Mouse (Mus musculus) gastrocnemius, adult 2 months (tissue): ENCODE measurements at regions not wholly inside any gene's neighbourhood (a gene's known extent, or its start where the extent isn't known, plus 50 kb on each side); places are given as distances from the start of the nearest gene placed in this dataset.

Experiments
- DNase-seq: peaks from one replicate; pipeline ENCODE4 v3.0.0; 2022
- H3K27ac ChIP-seq: fragments of 200-600 bp; 2 replicates; pipeline ENCODE4 v1.8.1; 2022; ENCODE audit warnings: mild to moderate bottlenecking
- H3K4me3 ChIP-seq: fragments of 200-600 bp; 2 replicates; pipeline ENCODE4 v1.8.1; 2022; ENCODE audit warnings: mild to moderate bottlenecking, moderate library complexity
- CTCF ChIP-seq: fragments of 200-600 bp; IDR thresholded peaks from 2 replicates; pipeline ENCODE4 v1.8.1; 2022; ENCODE audit warnings: antibody characterized with exemption, mild to moderate bottlenecking, moderate library complexity
- intact Hi-C: fragments of 180-260 bp; cut with DNase I; formaldehyde crosslinking; loops from one replicate; pipeline ENCODE4 v1.15.1; 2025

DNA sequence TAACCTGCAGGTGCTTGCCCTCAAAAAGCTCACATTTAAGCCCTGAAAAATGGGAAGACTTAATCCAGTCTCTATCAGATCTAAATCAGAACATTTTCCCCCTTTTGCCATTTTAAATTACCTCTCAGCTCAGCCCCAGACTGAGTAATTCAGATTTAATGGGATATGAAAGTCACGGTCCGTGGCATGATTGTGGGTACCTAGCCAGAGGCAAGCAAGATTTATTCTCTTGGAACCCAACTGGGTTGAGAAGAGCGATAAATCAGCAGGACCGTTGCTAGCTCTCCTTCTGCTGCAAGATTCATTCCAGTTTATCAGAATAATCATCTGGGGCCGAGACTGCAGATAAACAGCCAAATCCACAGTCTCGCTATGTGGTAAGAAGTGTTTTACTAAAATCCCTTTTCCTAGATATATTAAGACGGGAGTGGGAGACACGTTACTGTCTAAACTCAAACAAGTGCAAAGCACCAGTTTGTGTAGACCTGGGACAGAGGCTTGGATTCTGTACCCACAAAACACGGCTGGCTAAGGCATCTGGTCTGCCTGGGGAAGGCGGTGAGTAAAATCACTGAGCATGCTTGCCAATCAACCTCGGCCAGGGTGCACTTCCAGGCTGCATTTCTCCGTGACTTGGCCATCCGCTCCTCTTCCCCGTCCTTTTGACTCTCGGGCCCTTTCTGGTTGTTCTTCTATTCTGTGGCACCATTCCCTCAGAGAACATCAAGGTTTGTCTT lies 282.2 kb upstream of the Chd6 start:
- no peak for TF ChIP-seq CTCF
- DNase-seq = no peak
- Histone ChIP-seq H3K4me3 (no peak overlapping the region), H3K27ac (no peak overlapping the region)
- intact Hi-C loops = no loop called here

DNA sequence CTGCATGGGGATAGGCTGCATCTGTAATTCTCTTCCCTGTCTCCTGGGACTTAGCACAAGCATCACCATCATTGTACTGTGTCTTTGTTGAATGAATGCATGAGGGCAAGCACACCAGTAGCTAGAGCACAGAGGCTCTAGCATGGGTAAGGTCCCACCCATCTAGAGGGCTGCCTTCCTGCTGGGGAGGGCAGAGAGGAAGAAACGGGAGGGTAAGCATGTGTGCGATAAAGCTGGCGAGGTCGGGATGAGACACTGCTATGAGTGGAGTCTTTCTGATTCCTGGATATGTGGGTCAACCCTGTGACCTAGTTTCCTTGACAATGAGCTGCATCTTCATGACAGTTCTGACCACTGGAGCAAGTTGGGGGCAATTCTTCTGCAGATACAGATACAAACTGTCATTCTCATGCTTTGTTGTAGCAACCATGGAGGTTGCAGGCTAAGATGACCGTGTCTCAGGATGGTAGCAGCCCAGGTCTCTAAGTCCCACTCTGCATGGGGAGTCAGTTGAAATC lies 280.5 kb upstream of the Chd6 start:
- no peak for DNase-seq
- TF ChIP-seq CTCF = no peak
- Histone ChIP-seq H3K27ac (no peak overlapping the region), H3K4me3 (no peak overlapping the region)
- intact Hi-C loops = no loop called here

DNA sequence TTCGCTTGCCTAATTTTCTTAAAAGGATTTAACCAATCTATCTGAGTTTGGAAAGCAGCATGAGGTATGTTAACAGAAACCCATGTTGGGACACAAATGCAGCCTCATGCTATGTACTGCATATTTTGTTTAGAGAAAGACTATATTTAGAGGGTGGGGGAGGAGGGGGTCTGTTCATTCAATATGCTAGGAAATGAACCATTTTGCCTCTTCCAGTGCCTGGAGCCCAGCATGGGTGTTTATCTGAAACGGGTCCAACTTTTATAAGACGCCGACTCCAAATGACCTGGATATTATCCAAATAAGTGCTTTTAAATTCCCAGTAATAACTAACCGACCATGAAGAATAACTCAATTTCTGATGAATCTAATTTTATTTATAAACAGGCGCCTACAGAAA lies 278.2 kb upstream of the Chd6 start:
- intact Hi-C loops = no loop called here
- Histone ChIP-seq H3K27ac (no peak overlapping the region), H3K4me3 (no peak overlapping the region)
- TF ChIP-seq CTCF = no peak
- DNase-seq = no peak

DNA sequence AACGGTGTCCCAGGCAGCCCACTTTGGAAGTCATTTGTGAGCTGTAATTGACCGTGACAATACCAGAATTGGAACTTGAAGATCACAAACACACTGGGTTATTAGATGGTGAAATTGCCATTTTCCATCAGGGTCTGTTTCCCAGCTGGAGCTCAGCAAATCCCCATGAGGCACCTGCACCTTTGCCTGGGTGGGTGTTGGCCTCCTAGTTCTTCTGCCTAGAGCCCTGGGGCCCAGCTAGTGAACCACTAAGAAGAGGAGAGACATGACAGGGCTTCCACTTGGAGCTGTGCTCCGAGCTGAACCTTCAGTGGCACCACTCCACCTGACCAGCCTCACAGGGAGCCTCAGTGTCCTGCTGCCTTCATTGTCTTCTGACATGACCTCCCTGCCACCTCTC lies 273.5 kb upstream of the Chd6 start:
- DNase-seq = no peak
- Histone ChIP-seq H3K4me3 (no peak overlapping the region), H3K27ac (no peak overlapping the region)
- TF ChIP-seq CTCF = no peak
- intact Hi-C loops = no loop called here

DNA sequence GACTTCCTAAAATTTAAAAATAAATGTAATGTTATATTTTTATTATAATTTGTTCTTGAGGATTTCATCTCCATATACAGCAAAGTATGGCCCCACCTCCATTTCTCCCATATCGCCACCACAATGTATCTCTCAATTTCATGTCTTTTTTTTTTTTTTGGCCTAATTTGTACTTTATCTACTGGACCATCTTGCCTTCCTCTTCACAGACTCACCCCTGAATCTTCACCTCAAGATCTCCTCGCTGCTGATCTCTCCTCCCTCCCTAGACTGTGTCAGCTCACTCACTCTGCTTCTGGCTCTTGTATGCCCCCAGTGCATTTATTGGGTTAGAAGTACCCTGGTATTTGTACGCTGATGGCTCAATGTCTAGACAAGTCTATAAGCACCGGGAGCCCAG lies 269.4 kb upstream of the Chd6 start:
- no peak overlapping the region for H3K4me3 ChIP-seq
- TF ChIP-seq CTCF = no peak
- H3K27ac ChIP-seq = no peak overlapping the region
- intact Hi-C loops = no loop called here
- no peak for DNase-seq

DNA sequence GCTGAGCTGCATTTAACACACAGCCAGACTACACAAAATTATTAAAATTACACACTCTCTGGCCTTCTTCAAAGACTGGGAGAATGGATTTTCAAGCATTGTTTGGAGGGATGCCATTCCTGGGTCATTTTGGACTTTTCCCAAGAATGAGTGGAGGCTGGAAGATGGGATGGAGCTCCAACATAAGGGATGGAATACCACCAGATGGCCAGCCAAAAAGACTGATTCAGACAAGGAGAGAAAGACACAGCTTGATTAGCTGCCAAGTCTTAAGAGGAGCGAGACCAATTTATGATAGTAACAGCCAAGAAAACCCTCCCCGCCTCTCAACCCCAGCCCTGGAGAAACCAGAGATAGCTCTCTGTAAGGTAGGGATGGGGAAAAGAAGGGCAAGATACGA lies 253.4 kb upstream of the Chd6 start:
- intact Hi-C loops = no loop called here
- DNase-seq = no peak
- no peak for TF ChIP-seq CTCF
- H3K4me3 ChIP-seq = no peak overlapping the region
- no peak overlapping the region for H3K27ac ChIP-seq

DNA sequence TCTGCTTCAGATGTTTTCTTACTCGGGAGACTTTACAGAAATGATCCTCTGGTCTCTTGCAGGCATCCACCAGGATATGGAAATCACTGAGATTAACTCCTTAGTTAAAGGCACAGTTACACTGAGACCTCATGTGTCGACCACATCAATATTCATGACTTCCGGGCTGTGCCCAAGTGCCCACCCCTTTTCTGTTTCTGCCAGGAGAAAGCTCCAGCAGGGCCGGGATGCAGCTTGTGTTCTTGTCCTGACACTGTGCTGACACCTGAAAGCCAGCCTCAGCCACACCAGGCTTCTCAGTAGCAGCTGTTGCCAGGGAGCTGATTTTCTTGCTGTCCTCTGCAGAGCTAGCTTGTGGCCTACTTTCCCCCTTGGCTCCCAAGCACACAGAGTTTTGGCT lies 240.2 kb upstream of the Chd6 start:
- Histone ChIP-seq H3K4me3 (no peak overlapping the region), H3K27ac (no peak overlapping the region)
- TF ChIP-seq CTCF = no peak
- intact Hi-C loops = no loop called here
- peak; percentile 25 for DNase-seq

DNA sequence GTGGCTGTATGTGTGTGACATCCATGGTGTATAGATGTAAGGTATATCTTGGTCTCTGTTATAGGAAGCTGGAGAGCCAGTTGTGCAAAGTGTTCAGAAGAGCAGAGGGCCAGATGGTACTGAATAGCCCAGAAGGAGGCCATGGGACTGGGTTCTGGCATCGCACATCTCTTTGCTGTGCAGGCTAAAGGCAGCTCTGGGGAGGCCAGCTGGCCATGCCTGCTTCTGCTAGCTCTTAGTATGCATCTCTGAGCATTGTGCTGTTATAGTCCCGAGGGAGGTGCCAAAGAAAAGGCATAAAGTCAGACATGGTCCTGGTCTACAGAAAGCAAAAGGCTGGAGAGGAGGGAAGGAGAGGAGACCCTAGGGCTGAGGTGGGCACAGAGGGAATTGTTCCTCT lies 235.1 kb upstream of the Chd6 start:
- no peak for DNase-seq
- TF ChIP-seq CTCF = no peak
- Histone ChIP-seq H3K4me3 (no peak overlapping the region), H3K27ac (no peak overlapping the region)
- intact Hi-C loops = no loop called here

DNA sequence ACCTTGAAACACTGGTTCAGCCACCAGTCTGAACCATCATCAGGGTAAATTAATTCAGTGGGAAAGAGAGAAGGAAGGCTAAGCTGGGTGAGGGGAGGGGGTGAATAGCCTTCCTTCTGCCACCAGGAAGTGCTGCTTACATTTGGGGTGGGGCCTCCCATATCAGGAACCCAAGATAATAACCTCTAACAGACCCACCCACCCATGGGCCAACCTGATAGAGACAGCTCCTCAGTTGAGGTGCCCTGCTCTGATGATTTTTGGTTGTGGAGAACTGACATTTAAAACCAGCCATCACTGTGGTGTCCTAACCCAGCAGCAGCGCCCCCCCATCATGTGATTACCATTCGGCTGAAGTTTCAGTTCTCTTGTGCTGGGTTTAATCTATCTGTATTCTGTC lies 233.8 kb upstream of the Chd6 start:
- Histone ChIP-seq H3K4me3 (no peak overlapping the region), H3K27ac (no peak overlapping the region)
- TF ChIP-seq CTCF = no peak
- DNase-seq = no peak
- intact Hi-C loops = no loop called here

DNA sequence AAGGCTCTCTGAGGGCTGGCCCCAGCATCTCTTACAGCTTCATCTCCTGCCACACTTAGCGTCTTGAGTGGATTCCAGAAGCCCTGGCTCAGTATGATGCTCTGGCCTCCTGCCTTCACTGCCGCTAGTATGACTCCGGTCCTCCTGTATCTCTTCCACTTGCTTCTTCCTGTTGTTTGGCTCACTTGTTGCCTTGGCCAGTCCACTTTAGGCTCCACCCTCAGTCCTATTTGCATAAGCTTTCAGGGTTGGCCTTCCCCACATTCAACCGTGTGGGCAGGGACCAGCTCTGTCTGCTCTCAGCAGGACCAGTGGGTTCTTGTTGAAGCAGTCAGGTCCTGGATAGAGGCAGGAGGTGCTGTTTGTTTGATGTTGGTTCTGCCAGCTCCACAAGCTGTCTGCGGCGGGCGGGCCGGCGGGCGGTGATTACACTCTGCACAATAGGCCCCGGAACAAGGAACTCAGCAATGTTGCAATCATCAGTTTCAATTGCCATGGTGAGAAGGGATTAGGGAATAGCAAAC lies 232.6 kb upstream of the Chd6 start:
- no peak for TF ChIP-seq CTCF
- Histone ChIP-seq H3K27ac (peak overlapping the region; percentile 59; the same call in 1 of the 2 replicates), H3K4me3 (peak overlapping the region; percentile 38)
- peak; percentile 59 for DNase-seq
- intact Hi-C loops = no loop called here

DNA sequence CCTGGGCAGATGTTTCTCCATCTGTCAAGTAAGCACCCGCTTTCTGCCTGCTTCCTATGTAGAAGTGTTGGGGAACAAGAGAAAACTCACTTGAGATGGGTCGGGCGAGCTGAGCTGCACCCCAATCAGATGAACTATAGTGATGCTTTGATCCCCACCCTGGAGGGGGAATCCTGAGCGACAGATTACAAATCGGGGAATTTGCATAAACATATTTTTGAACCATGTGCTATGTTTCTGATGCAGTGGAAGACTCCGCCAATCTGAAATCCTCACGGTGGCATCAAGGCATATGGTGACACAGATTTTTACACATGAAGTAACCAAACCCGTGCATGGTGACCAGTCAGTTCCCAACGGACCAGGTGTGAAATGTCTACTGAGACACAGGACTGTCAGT lies 231.4 kb upstream of the Chd6 start:
- no peak overlapping the region for H3K4me3 ChIP-seq
- DNase-seq = no peak
- TF ChIP-seq CTCF = no peak
- intact Hi-C loops = no loop called here
- no peak overlapping the region for H3K27ac ChIP-seq

DNA sequence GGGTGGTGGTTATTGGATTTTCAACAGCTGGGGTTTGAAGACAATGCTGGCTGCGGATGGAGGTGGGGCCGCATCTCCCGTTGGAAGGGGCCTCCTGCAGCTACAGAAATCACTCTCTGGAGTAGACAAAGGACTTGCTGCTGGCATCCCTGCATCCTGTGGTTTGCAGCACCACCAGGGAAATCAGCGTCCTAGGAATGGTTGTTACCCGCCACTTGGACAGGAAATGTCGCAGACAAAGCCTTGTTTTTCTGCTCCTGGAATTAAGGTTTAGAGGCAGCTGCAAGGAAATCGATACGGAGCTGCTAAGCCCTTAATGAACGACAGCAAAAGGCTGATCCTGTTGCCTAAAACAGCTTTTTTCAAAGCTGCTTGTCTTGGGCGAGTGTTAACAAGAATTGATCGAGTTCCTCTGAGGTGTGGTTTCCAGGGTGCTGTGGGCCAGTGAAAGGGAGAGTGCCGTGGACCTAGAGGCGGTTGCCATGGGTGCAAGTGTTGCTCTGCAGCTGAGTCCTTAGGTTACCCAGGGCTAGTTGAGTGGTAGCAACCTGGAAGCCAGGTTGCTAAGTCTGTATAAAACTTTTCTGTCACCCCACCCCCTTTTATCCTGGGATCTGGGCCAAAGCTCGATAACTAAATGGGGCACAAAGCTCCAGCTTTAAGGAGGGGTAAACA lies 230.6 kb upstream of the Chd6 start:
- Histone ChIP-seq H3K27ac (peak overlapping the region; percentile 8; the same call in 1 of the 2 replicates), H3K4me3 (no peak overlapping the region)
- intact Hi-C loops = no loop called here
- DNase-seq = peak; percentile 23
- no peak for TF ChIP-seq CTCF

DNA sequence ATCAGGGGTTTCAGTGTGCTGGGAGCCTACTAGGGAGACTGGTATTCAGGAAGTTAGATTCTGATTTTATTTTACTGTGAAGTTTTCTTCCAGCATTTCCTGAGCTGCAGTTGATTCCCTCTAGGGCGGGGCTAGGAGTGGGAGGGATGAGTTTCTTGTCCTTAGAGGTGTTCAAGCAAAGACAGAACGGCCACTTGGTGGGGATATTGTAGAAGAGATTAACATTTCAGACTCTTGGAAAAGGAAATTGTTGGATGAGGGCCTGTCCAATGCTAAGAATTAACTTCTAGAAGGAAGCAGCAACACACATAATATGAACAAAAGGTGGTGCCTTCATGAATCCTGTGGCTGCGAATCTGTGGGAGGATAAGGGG lies 230.1 kb upstream of the Chd6 start:
- intact Hi-C loops = no loop called here
- peak; percentile 39 for TF ChIP-seq CTCF
- peak; percentile 25 for DNase-seq
- Histone ChIP-seq H3K27ac (no peak overlapping the region), H3K4me3 (no peak overlapping the region)
